Mouse (Mus musculus): ENCODE measurements around the gene Ddr1.

The Ddr1 gene

GRCm38 (mm10) chr17:35636363-35636762, 68.1 kb downstream of the Ddr1 start:
- DNase-seq (ENCODE audit: low spot score in 2 of 2): peak in 1 of 2 experiments; percentile 50

GRCm38 (mm10) chr17:35635699-35636111, 68.7 kb downstream of the Ddr1 start:
- DNase-seq (ENCODE audit: low spot score in 2 of 2): peak; percentile 67 to 88

- DNase-seq (ENCODE audit: low spot score in 2 of 2): peak in 1 of 2 experiments; percentile 21
Observed at GRCm38 (mm10) chr17:35635202-35635601, 69.2 kb downstream of the Ddr1 start.

- DNase-seq (ENCODE audit: low spot score in 2 of 2): peak; percentile 42 to 77
Observed at GRCm38 (mm10) chr17:35633992-35634391, 70.4 kb downstream of the Ddr1 start.
